Mouse (Mus musculus) bone marrow macrophage, adult 2 months (primary cell): ENCODE results near the gene Clec3b. TPM values are rescaled to one million over a fixed set of nuclear protein-coding genes. Genes with fewer than 3 reads are reported as not detected.

Source experiments
- H3K27ac ChIP-seq: 2 replicates; pipeline ENCODE4 v1.5.1; 2012; ENCODE audit warnings: low read depth, low read length; ENCODE audit not compliant: insufficient read depth
- H3K4me1 ChIP-seq: 2 replicates; pipeline ENCODE4 v1.6.1; 2012; ENCODE audit warnings: low read length; ENCODE audit not compliant: control insufficient read depth, insufficient read depth
- H3K4me3 ChIP-seq: 2 replicates; pipeline ENCODE4 v1.5.1; 2012; ENCODE audit warnings: mild to moderate bottlenecking, low read length, moderate library complexity; ENCODE audit not compliant: insufficient read depth
- CTCF ChIP-seq: IDR thresholded peaks from 2 replicates; pipeline ENCODE4 v1.5.1; 2012; ENCODE audit warnings: low read depth, mild to moderate bottlenecking, low read length, moderate library complexity
- POLR2A ChIP-seq: IDR thresholded peaks from 2 replicates; pipeline ENCODE4 v1.6.1; 2012; ENCODE audit warnings: mild to moderate bottlenecking, low read depth, low read length, borderline replicate concordance
- polyA plus RNA-seq: library from polyadenylated mRNA; stranded (reverse); fragments of >200 nt; gene quantifications from 2 replicates; pipeline ENCODE4 v1.2.4, GENCODE M21; 2012; ENCODE audit not compliant: missing spikeins, insufficient read depth, insufficient read length

The Clec3b gene
- polyA plus RNA-seq, 1 experiment = not detected

DNA sequence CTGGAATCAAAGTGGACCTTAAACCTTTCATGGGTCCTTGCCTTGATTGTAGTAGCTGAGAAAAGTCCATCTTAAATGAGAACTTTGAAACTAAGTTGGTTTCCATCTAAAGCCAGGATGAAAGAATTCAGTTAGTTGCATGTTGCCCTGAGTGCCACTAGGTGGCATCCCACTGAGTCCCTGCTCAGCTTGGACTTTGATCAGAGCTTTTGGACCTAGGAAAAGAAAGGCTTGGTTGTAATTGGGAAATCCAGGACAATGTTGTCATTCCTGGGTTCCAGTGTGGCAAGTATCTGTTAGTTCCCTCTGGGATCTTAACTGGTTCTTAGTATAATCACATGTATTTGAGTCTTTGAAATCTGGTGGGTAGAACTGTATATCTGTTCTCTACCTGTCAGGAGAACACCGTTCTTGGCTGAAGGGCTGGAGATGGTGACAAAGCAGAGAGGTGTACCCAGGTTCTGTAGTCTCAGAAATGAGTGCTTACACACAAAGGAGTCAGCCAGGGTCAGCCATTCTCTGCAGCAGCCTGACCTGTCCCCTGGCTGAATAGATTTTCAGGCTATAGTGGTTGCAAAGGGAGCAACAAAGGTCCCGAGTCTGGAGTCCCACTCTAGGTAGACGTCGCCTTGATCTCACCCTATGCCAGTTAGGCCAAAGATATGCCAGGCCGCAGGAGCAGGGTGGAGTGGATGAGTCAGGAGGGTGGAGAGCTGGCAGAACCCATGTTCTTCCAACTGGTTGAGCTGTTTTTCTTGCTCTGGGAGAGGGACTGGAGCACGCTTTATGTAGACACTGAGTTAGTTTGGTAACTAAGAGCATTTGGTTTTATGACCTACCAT lies 27.0 kb upstream of the Clec3b start:
- no peaks in the 10 kb centered on the region for H3K4me1 ChIP-seq
- no peak overlapping the region for H3K27ac ChIP-seq
- TF ChIP-seq CTCF (no peak; the same call in 1 of the 2 replicates), POLR2A (no peak)

GRCm38 (mm10) chr9:123124413-123124981 lies 26.2 kb upstream of the Clec3b start:
- Histone ChIP-seq H3K4me3 (no peak overlapping the region), H3K27ac (no peak overlapping the region), H3K4me1 (no peaks in the 10 kb centered on the region)
- TF ChIP-seq CTCF (no peak), POLR2A (no peak)

More for the DNA sequence above, 27.0 kb upstream of the Clec3b start:
- H3K4me3 ChIP-seq = no peak overlapping the region

DNA sequence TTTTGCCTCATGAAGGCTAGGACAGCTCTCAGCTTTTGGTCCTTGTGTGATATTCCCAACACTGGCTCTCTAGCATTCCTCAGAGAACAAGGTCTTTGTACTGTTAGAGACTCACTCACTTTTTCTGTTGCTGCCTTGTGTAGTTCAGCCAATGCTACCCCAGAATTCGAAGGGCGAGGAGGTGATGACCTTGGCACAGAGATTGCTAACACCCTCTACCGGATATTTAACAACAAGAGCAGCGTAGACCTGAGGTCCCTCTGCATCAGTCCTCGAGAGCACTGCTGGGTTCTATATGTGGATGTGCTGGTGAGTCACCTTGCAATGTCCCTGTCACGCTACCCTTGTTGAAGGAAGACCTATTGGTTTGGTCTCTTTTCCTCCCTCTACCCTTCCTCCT lies 23.1 kb upstream of the Clec3b start:
- no peak for TF ChIP-seq POLR2A

DNA sequence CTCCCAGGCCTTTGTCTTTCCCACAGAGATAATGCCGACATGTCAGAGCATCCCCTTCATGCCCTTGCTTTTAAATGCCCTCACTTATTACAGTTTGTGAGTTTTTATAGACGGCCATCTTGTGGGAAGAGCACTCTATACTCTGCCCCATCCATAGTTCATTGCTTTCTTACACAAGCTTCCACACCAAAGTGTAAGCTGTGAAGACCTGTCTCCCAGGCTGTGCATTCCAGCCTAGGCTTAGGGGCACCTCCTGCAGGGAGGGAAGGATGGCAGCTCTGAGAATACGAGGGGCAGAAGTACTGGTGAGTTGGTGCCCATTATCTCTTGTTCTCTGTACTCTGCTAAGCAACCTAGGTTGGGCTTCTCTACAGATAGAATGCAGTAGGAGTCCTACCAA lies 17.8 kb upstream of the Clec3b start:
- H3K4me1 ChIP-seq = no peaks in the 10 kb centered on the region
- H3K4me3 ChIP-seq = no peak overlapping the region
- TF ChIP-seq POLR2A = no peak
- H3K27ac ChIP-seq = no peak overlapping the region

More for the DNA sequence above, 23.1 kb upstream of the Clec3b start:
- Histone ChIP-seq H3K4me3 (no peak overlapping the region), H3K27ac (no peak overlapping the region), H3K4me1 (no peaks in the 10 kb centered on the region)

GRCm38 (mm10) chr9:123136953-123137682 lies 13.6 kb upstream of the Clec3b start:
- Histone ChIP-seq H3K27ac (no peak overlapping the region), H3K4me1 (no peaks in the 10 kb centered on the region), H3K4me3 (no peak overlapping the region)
- TF ChIP-seq CTCF (no peak), POLR2A (no peak)

DNA sequence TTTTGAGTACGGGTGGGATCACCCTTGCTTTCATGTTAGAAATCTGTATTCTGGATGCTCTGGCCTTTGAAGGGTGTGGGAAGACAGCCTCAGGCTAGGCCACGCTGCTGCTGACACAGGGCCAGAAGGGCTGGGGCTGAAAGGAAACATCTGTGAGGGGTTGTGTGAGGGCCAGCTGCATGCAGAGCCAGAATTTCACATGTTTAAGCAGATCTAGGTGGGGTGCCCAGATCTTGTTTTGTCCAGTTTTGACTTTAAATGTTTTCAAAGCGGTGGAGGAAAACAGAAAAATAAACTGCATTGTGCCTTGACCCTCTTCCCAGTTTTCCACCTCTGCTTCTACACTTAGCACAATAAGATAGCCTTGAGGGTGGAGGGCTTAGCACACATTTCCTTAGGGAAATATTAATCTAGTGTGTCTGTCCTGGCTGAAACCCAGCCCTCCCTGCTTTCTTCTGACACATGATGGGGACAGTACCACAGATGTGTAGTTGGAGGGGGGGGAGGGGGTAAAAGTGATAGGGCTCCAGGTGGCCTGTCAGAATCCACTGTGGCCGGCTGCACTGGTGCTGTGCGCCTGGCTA lies 11.8 kb upstream of the Clec3b start:
- Histone ChIP-seq H3K4me1 (no peaks in the 10 kb centered on the region), H3K4me3 (no peak overlapping the region), H3K27ac (no peak overlapping the region)
- TF ChIP-seq CTCF (no peak), POLR2A (no peak)

DNA sequence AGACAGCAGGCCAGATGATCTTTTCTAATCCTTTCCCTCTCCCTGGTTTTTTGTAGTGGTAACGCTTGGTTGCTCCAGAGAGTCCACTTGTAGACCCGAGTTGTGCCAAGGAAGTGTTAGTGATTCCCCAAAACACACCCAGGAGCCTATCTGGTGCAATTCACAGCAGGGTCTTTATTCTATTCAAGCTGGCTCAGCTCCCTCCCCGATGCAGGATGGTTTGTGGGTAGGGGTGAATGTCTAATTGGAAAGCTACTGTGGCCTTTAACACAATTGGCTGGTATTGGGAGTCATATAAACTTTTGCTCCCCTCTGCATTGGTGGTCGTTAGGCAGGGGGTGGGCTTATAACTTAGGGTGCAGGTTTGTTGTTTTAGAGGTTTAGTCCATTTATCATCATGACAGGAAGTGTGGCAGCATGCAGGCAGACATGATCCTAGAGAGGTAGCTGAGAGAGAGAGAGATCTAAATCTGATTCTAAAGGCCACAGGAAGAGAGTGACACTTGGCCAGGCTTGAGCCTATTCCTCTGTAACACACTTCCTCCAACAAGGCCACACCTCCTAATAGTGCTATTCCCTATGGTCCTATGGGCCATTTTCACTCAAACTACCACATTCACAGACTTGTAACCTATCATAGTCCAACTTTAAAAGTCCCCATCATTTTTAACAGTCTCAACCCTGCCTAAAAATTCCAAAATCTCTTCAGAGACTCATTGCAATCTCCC lies 10.7 kb upstream of the Clec3b start:
- Histone ChIP-seq H3K27ac (no peak overlapping the region), H3K4me3 (no peak overlapping the region), H3K4me1 (no peaks in the 10 kb centered on the region)
- TF ChIP-seq CTCF (no peak), POLR2A (no peak)

DNA sequence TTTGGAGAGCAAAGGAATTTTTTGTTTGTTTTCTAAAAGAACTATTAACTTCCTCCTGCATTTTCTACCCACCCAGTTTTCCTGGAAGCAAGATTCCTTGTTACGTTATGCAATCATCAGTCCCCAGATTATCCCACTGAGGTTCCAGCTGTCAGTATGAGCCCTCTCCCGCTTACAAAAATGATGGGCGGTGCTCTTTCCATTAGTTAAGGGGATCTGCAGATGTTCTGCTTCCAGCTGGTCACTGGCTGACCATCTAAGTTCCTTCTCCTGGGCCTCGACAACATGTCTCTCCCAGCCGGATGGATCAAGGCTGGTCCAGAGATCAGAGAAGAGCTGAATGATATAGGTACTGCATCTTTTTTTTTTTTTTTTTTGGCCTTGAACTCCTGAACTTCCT lies 2.3 kb upstream of the Clec3b start:
- no peak overlapping the region for H3K27ac ChIP-seq
- peaks cover 7% of the 10 kb centered on the region for H3K4me1 ChIP-seq
- no peak overlapping the region for H3K4me3 ChIP-seq
- TF ChIP-seq CTCF (no peak), POLR2A (no peak)

DNA sequence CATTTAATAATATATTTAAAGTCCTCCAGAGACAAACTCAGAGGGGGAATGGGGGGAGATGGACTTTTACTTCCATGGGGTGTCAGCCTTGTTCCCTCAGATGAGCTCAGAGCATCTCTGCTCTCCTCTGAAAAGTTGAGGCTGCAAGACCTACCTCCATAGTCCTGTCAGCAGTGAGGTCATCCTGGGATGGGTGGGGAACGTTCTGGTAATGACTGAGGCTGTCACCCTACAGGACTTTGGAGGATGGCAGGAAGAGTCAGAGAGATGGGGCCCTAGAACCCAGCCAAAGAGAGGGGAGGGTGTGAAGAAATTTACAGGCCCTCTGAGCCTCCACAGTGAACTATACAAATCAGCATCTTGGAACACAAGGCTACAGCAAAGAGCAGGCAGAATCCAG lies 815 bp downstream of the Clec3b start:
- Histone ChIP-seq H3K27ac (no peak overlapping the region), H3K4me1 (peaks cover 7% of the 10 kb centered on the region), H3K4me3 (no peak overlapping the region)
- no peak for TF ChIP-seq CTCF
- no peak for TF ChIP-seq POLR2A
